Mouse (Mus musculus): ENCODE measurements around the gene Ranbp10.

GRCm38 (mm10) chr8:105835318-105835717, 8.2 kb upstream of the Ranbp10 start:
- TF ChIP-seq POLR2A (IDR thresholded peaks at IDR 0.05; ENCODE audit: borderline replicate concordance, low read depth, low read length) (no peak), CTCF (IDR thresholded peaks at IDR 0.05; ENCODE audit: low read depth, low read length) (peak; percentile 63)

Measured in bone marrow macrophage, adult 2 months (primary cell).